In genomic region chr16:90221441-90222070, GRCm38 (mm10) we compare ENCODE assay signal across 8 mouse cellular contexts. TPM values are rescaled to one million over a fixed set of nuclear protein-coding genes. Genes with fewer than 3 reads are reported as not detected.
DNase-seq lines count a peak whose midpoint lies in the region; ATAC-seq and TF ChIP-seq lines count a peak whose summit lies in the region.

No protein-coding gene starts in this region.

- DNase-seq in lung, embryonic 14.5 days = peak; percentile 46
- DNase-seq in lung, adult 18-20 months = no peak
- DNase-seq in left cerebral cortex, postnatal 14 days (ENCODE audit: low spot score in 2 of 2) = no peak
- no peak for DNase-seq in spleen, adult 18-20 months

- H3K27ac ChIP-seq in lung, embryonic 14.5 days (ENCODE audit: low read depth) = peak overlapping the region; percentile 94
- peak overlapping the region; percentile 69 for H3K27ac ChIP-seq in bone marrow, adult 2 months (ENCODE audit: control insufficient read depth, insufficient read depth, low read depth, low read length, poor library complexity)
- peak overlapping the region; percentile 92 for H3K27ac ChIP-seq in heart, embryonic 15.5 days
- peak overlapping the region; percentile 96 for H3K27ac ChIP-seq in liver, embryonic 12.5 days
- peak overlapping the region; percentile 93; the same call in 1 of the 2 replicates for H3K27ac ChIP-seq in stomach, embryonic 14.5 days (ENCODE audit: low read length)

- TF ChIP-seq CTCF in lung, embryonic 14.5 days (IDR thresholded peaks at IDR 0.05; ENCODE audit: low read depth) = no peak
- no peak for TF ChIP-seq CTCF in bone marrow, adult 2 months (IDR thresholded peaks at IDR 0.05; ENCODE audit: control insufficient read depth, insufficient read depth, low read length)

- no peak for TF ChIP-seq POLR2A in bone marrow, adult 2 months (IDR thresholded peaks at IDR 0.05; ENCODE audit: borderline replicate concordance, control insufficient read depth, low read depth, low read length)

- WGBS in lung, embryonic 14.5 days = 1% methylated on average over 20 of the region's 20 CpGs
- WGBS in bone marrow, adult 2 months = under 1% methylated on average over 20 of the region's 20 CpGs
- 3% methylated on average over 20 of the region's 20 CpGs for whole genome bisulfite sequencing in heart, embryonic 15.5 days
- WGBS in liver, embryonic 12.5 days (ENCODE audit: insufficient replicate concordance) = 2% methylated on average over 20 of the region's 20 CpGs
- 3% methylated on average over 20 of the region's 20 CpGs for WGBS in stomach, embryonic 14.5 days

- H3K9me3 ChIP-seq in lung, embryonic 14.5 days (ENCODE audit: low read depth, low read length) = no peaks in the 10 kb centered on the region
- no peaks in the 10 kb centered on the region for H3K9me3 ChIP-seq in heart, embryonic 15.5 days (replicated peaks)
- H3K9me3 ChIP-seq in liver, embryonic 12.5 days (replicated peaks) = no peaks in the 10 kb centered on the region
- H3K9me3 ChIP-seq in stomach, embryonic 14.5 days (ENCODE audit: control insufficient read depth, low read depth, low read length) = no peaks in the 10 kb centered on the region

- peak overlapping the region; percentile 96 for H3K9ac ChIP-seq in lung, embryonic 14.5 days
- H3K9ac ChIP-seq in heart, embryonic 15.5 days = peak overlapping the region; percentile 93
- H3K9ac ChIP-seq in liver, embryonic 12.5 days = peak overlapping the region; percentile 96
- peak overlapping the region; percentile 81 for H3K9ac ChIP-seq in stomach, embryonic 14.5 days (replicated peaks; ENCODE audit: low read depth, low read length)

- intact Hi-C loops in left cerebral cortex, postnatal 14 days (cut with DNase I) = loop anchor here (5.0 kb wide), 1 partner anchor 61 kb away; the partner anchor contains the start of gene Scaf4

- H3K4me2 ChIP-seq in lung, embryonic 14.5 days = peak overlapping the region; percentile 91
- H3K4me2 ChIP-seq in heart, embryonic 15.5 days = peak overlapping the region; percentile 81
- H3K4me2 ChIP-seq in liver, embryonic 12.5 days = peak overlapping the region; percentile 87
- H3K4me2 ChIP-seq in stomach, embryonic 14.5 days (replicated peaks; ENCODE audit: low read depth, low read length) = peak overlapping the region; percentile 86

- H3K4me1 ChIP-seq in lung, embryonic 14.5 days (ENCODE audit: insufficient read depth) = peaks cover 6% of the 10 kb centered on the region
- peaks cover 1% of the 10 kb centered on the region; the same call in 1 of the 2 replicates for H3K4me1 ChIP-seq in bone marrow, adult 2 months (ENCODE audit: control insufficient read depth, insufficient read depth, low read length)
- peaks cover 22% of the 10 kb centered on the region for H3K4me1 ChIP-seq in heart, embryonic 15.5 days (replicated peaks)
- H3K4me1 ChIP-seq in liver, embryonic 12.5 days = peaks cover 57% of the 10 kb centered on the region
- H3K4me1 ChIP-seq in stomach, embryonic 14.5 days (ENCODE audit: control insufficient read depth, insufficient read depth, low read length) = peaks cover 8% of the 10 kb centered on the region; the same call in 1 of the 2 replicates

- peak overlapping the region; percentile 95 for H3K4me3 ChIP-seq in lung, embryonic 14.5 days (ENCODE audit: low read depth, low read length)
- peak overlapping the region; percentile 95 for H3K4me3 ChIP-seq in bone marrow, adult 2 months (replicated peaks; ENCODE audit: control insufficient read depth, low read depth, low read length)
- H3K4me3 ChIP-seq in heart, embryonic 15.5 days = peak overlapping the region; percentile 94
- peak overlapping the region; percentile 91 for H3K4me3 ChIP-seq in liver, embryonic 12.5 days
- H3K4me3 ChIP-seq in stomach, embryonic 14.5 days (ENCODE audit: low read depth, low read length) = peak overlapping the region; percentile 90

- ATAC-seq in lung, embryonic 14.5 days (ENCODE audit: insufficient read depth) = no peak
- no peak for ATAC-seq in heart, embryonic 15.5 days (replicated peaks; ENCODE audit: insufficient number of reproducible peaks, insufficient read depth, low FRiP score, low read depth)
- ATAC-seq in liver, embryonic 12.5 days = peak; percentile 2; the same call in 1 of the 2 replicates
- no peak for ATAC-seq in stomach, embryonic 14.5 days (ENCODE audit: insufficient number of reproducible peaks, insufficient read depth, low FRiP score, low read depth)

- no peaks in the 10 kb centered on the region for H3K27me3 ChIP-seq in lung, embryonic 14.5 days (ENCODE audit: insufficient read depth, low read length)
- no peaks in the 10 kb centered on the region for H3K27me3 ChIP-seq in heart, embryonic 15.5 days
- H3K27me3 ChIP-seq in liver, embryonic 12.5 days (replicated peaks) = no peaks in the 10 kb centered on the region
- H3K27me3 ChIP-seq in stomach, embryonic 14.5 days (ENCODE audit: control insufficient read depth, insufficient read depth, low read length) = no peaks in the 10 kb centered on the region

- H3K36me3 ChIP-seq in lung, embryonic 14.5 days (ENCODE audit: insufficient read depth) = peaks cover 33% of the 10 kb centered on the region
- H3K36me3 ChIP-seq in heart, embryonic 15.5 days = peaks cover 34% of the 10 kb centered on the region
- peaks cover 44% of the 10 kb centered on the region for H3K36me3 ChIP-seq in liver, embryonic 12.5 days
- H3K36me3 ChIP-seq in stomach, embryonic 14.5 days (ENCODE audit: control insufficient read depth, insufficient read depth, low read length) = peaks cover 27% of the 10 kb centered on the region

RNA-seq across cellular contexts. Expression of gene Sod1, which starts 1.0 kb away (rescaled TPM):
- polyA plus RNA-seq in lung, embryonic 14.5 days (2014; fragmentation: Nextera tagmentation; extraction: Ambion mirVana) = 1,316 and 1,360 TPM in 2 replicates
- 491 and 690 TPM in 2 replicates for polyA plus RNA-seq in bone marrow, adult 2 months (2011; ENCODE audit: insufficient read depth, insufficient read length, low replicate concordance, missing spikeins)
- 835 and 840 TPM in 2 replicates for polyA plus RNA-seq in heart, embryonic 15.5 days (2015; fragmentation: Nextera tagmentation; extraction: Ambion mirVana)
- polyA plus RNA-seq in liver, embryonic 12.5 days (2016; fragmentation: Nextera tagmentation; extraction: Ambion mirVana) = 1,290 and 1,294 TPM in 2 replicates
- polyA plus RNA-seq in stomach, embryonic 14.5 days (2014; fragmentation: Nextera tagmentation; extraction: Ambion mirVana) = 1,172 and 1,235 TPM in 2 replicates
- 100 to 1,000 TPM; 317 to 340 TPM for total RNA-seq in left cerebral cortex, postnatal 14 days (2021)
